Mouse (Mus musculus) kidney, embryonic 14.5 days (tissue): Measurements from ENCODE around the gene Bcar3. TPM values are rescaled to one million over a fixed set of nuclear protein-coding genes. Genes with fewer than 3 reads are reported as not detected.

Source experiments
- ATAC-seq: fragments of 200-750 bp; cut with Nextera tagmentation; 2 replicates; pipeline ENCODE4 v1.8.0; 2017; ENCODE audit warnings: moderate number of reproducible peaks, mild to moderate bottlenecking, moderate TSS enrichment, moderate library complexity; ENCODE audit not compliant: low FRiP score, low TSS enrichment
- H3K27ac ChIP-seq: fragments of 300-500 bp; sonication (generic); 2 replicates; pipeline ENCODE4 v1.5.1; 2014; ENCODE audit warnings: low read depth, mild to moderate bottlenecking, low read length, moderate library complexity, mixed read lengths
- H3K27me3 ChIP-seq: fragments of 300-500 bp; sonication (generic); 2 replicates; pipeline ENCODE4 v1.6.1; 2014; ENCODE audit warnings: mild to moderate bottlenecking, low read length; ENCODE audit not compliant: control insufficient read depth, insufficient read depth
- H3K36me3 ChIP-seq: fragments of 300-500 bp; sonication (generic); 2 replicates; pipeline ENCODE4 v1.6.1; 2014; ENCODE audit warnings: low read length, mixed read lengths; ENCODE audit not compliant: control insufficient read depth, insufficient read depth
- H3K4me1 ChIP-seq: fragments of 300-500 bp; sonication (generic); 2 replicates; pipeline ENCODE4 v1.6.1; 2014; ENCODE audit warnings: low read length, mixed read lengths; ENCODE audit not compliant: control insufficient read depth, insufficient read depth
- H3K4me2 ChIP-seq: fragments of 300-500 bp; sonication (generic); replicated peaks from 2 replicates; pipeline ENCODE4 v1.6.1; 2014; ENCODE audit warnings: low read depth, mild to moderate bottlenecking, low read length
- H3K4me3 ChIP-seq: fragments of 300-500 bp; sonication (generic); 2 replicates; pipeline ENCODE4 v1.5.1; 2014; ENCODE audit warnings: mild to moderate bottlenecking, low read length
- H3K9ac ChIP-seq: fragments of 300-500 bp; sonication (generic); 2 replicates; pipeline ENCODE4 v1.6.1; 2014; ENCODE audit warnings: low read depth, mild to moderate bottlenecking, low read length, moderate library complexity
- H3K9me3 ChIP-seq: fragments of 300-500 bp; sonication (generic); 2 replicates; pipeline ENCODE4 v1.6.1; 2016; ENCODE audit warnings: low read length; ENCODE audit not compliant: control insufficient read depth
- WGBS: fragments of 180-500 bp; shearing (Covaris S2); extraction: QIAGEN DNeasy Blood & Tissue Kit; methylation state at CpG from one replicate; pipeline ENCODE4 v1.1.7; 2014; 5-methylcytosine and 5-hydroxymethylcytosine counted together
- polyA plus RNA-seq: library from polyadenylated mRNA; unstranded; fragments of >200 nt; fragmentation: Nextera tagmentation; extraction: Ambion mirVana; gene quantifications from 2 replicates; pipeline ENCODE4 v1.2.1, GENCODE M21; 2014

The Bcar3 gene
- 9.6 and 13.7 TPM in 2 replicates for polyA plus RNA-seq

- H3K4me2 ChIP-seq = peak within 1 kb of the TSS; percentile 72
- 8% methylated on average over 37 of the region's 37 CpGs for WGBS
- 0 out of 2 replicates have a peak, but pooled peaks cover 4% of the 10 kb centered on the region for H3K4me1 ChIP-seq
- H3K27ac ChIP-seq = peak within 1 kb of the TSS; percentile 96
- H3K36me3 ChIP-seq = no peaks in the 10 kb centered on the region
- peak; percentile 76 for ATAC-seq
- H3K4me3 ChIP-seq = peak within 1 kb of the TSS; percentile 87
- H3K9me3 ChIP-seq = no peaks in the 10 kb centered on the region
- peak within 1 kb of the TSS; percentile 88 for H3K9ac ChIP-seq
- no peaks in the 10 kb centered on the region for H3K27me3 ChIP-seq
These were observed at the start of gene Bcar3 for GRCm38 (mm10) chr3:122293954-122294850. Bcar3 (plus strand) TSS chr3:122294136.

- Histone ChIP-seq H3K9ac (no peak overlapping the region; the same call in 1 of the 2 replicates), H3K36me3 (no peaks in the 10 kb centered on the region), H3K27me3 (no peaks in the 10 kb centered on the region), H3K27ac (no peak overlapping the region; the same call in 1 of the 2 replicates), H3K4me2 (peak overlapping the region; percentile 82), H3K4me3 (peak overlapping the region; percentile 16; the same call in 1 of the 2 replicates), H3K4me1 (peaks cover 11% of the 10 kb centered on the region), H3K9me3 (no peaks in the 10 kb centered on the region)
- WGBS = 41% methylated on average over 6 of the region's 6 CpGs
- no peak for ATAC-seq
These were observed 49.2 kb upstream of the Bcar3 start for GRCm38 (mm10) chr3:122244759-122245158.

- Histone ChIP-seq H3K4me2 (peak within 1 kb of the TSS; percentile 82), H3K9me3 (no peaks in the 10 kb centered on the region), H3K27me3 (no peaks in the 10 kb centered on the region), H3K4me3 (peak within 1 kb of the TSS; percentile 88), H3K9ac (peak within 1 kb of the TSS; percentile 89), H3K36me3 (no peaks in the 10 kb centered on the region), H3K4me1 (peaks cover 11% of the 10 kb centered on the region), H3K27ac (peak within 1 kb of the TSS; percentile 84)
- 0% methylated on average over 66 of the region's 90 CpGs for WGBS
- peak; percentile 99 for ATAC-seq
These were observed 48.6 kb upstream of the Bcar3 start, which contains the start of gene Gclm for GRCm38 (mm10) chr3:122245215-122245877. Gclm (plus strand) TSS chr3:122245557.

- WGBS = under 1% methylated on average over 50 of the region's 50 CpGs
- Histone ChIP-seq H3K9ac (peak overlapping the region; percentile 89), H3K4me2 (peak overlapping the region; percentile 82), H3K4me3 (peak overlapping the region; percentile 88), H3K27ac (peak overlapping the region; percentile 84), H3K9me3 (no peaks in the 10 kb centered on the region), H3K36me3 (no peaks in the 10 kb centered on the region), H3K27me3 (no peaks in the 10 kb centered on the region), H3K4me1 (peaks cover 11% of the 10 kb centered on the region)
- ATAC-seq = peak; percentile 61
These were observed 48.0 kb upstream of the Bcar3 start for GRCm38 (mm10) chr3:122245878-122246332.

- Histone ChIP-seq H3K4me2 (peak overlapping the region; percentile 82), H3K4me1 (peaks cover 11% of the 10 kb centered on the region), H3K9ac (peak overlapping the region; percentile 89; the same call in 1 of the 2 replicates), H3K9me3 (no peaks in the 10 kb centered on the region), H3K27me3 (no peaks in the 10 kb centered on the region), H3K27ac (no peak overlapping the region), H3K4me3 (peak overlapping the region; percentile 88), H3K36me3 (no peaks in the 10 kb centered on the region)
- 36% methylated on average over 6 of the region's 6 CpGs for WGBS
- no peak for ATAC-seq
These were observed 47.5 kb upstream of the Bcar3 start for GRCm38 (mm10) chr3:122246406-122246805.

- H3K9ac ChIP-seq = 0 out of 2 replicates have a peak overlapping the region, but pooled peaks have one; percentile 0
- 65% methylated on average over 12 of the region's 12 CpGs for WGBS
- H3K9me3 ChIP-seq = no peaks in the 10 kb centered on the region
- peak overlapping the region; percentile 88; the same call in 1 of the 2 replicates for H3K4me3 ChIP-seq
- H3K4me1 ChIP-seq = peaks cover 11% of the 10 kb centered on the region
- ATAC-seq = no peak
- no peaks in the 10 kb centered on the region for H3K36me3 ChIP-seq
- H3K27me3 ChIP-seq = no peaks in the 10 kb centered on the region
- H3K4me2 ChIP-seq = peak overlapping the region; percentile 82; the same call in 1 of the 2 replicates
- no peak overlapping the region for H3K27ac ChIP-seq
These were observed 46.8 kb upstream of the Bcar3 start for GRCm38 (mm10) chr3:122246986-122247767.

- H3K4me3 ChIP-seq = no peak overlapping the region
- H3K9me3 ChIP-seq = no peaks in the 10 kb centered on the region
- H3K4me2 ChIP-seq = peak overlapping the region; percentile 9; the same call in 1 of the 2 replicates
- 95% methylated on average over 2 of the region's 2 CpGs for WGBS
- no peaks in the 10 kb centered on the region for H3K27me3 ChIP-seq
- no peak overlapping the region for H3K27ac ChIP-seq
- ATAC-seq = no peak
- peaks cover 11% of the 10 kb centered on the region for H3K4me1 ChIP-seq
- 0 out of 2 replicates have a peak overlapping the region, but pooled peaks have one; percentile 0 for H3K9ac ChIP-seq
- H3K36me3 ChIP-seq = no peaks in the 10 kb centered on the region
These were observed 46.2 kb upstream of the Bcar3 start for GRCm38 (mm10) chr3:122247768-122248100.

GRCm38 (mm10) chr3:122252466-122253253 is 41.3 kb upstream of the Bcar3 start:
- Histone ChIP-seq H3K4me3 (no peak overlapping the region), H3K4me1 (no peaks in the 10 kb centered on the region), H3K9ac (no peak overlapping the region), H3K36me3 (no peaks in the 10 kb centered on the region), H3K9me3 (no peaks in the 10 kb centered on the region), H3K27me3 (no peaks in the 10 kb centered on the region), H3K4me2 (no peak overlapping the region), H3K27ac (no peak overlapping the region)
- ATAC-seq = no peak
- WGBS = 66% methylated on average over 3 of the region's 3 CpGs
